Mouse (Mus musculus) liver, postnatal 0 days (tissue): ENCODE results near the gene 1700067K01Rik. TPM values are rescaled to one million over a fixed set of nuclear protein-coding genes. Genes with fewer than 3 reads are reported as not detected.
A peak's percentile ranks its signal among the peaks of the same experiment; 100 is the strongest.
"Not testable (repeated sequence)": the region's sequence is repeated elsewhere in the genome, so short reads cannot be mapped to it uniquely, and the experiment has no call there.

Source experiments
- ATAC-seq: fragments of 200-750 bp; cut with Nextera tagmentation; 2 replicates; pipeline ENCODE4 v1.8.0; 2017; ENCODE audit warnings: mild to moderate bottlenecking, moderate library complexity
- DNase-seq: peaks from one replicate; pipeline ENCODE4 v3.0.0-alpha.2; 2016
- H3K27ac ChIP-seq: fragments of 300-500 bp; sonication (generic); 2 replicates; pipeline ENCODE4 v1.5.1; 2014; ENCODE audit warnings: antibody characterized with exemption, moderate library complexity, mild to moderate bottlenecking, low read depth
- H3K27me3 ChIP-seq: fragments of 300-500 bp; sonication (generic); 2 replicates; pipeline ENCODE4 v1.6.1; 2014; ENCODE audit warnings: low read length, control low read depth, mixed read lengths; ENCODE audit not compliant: insufficient read depth
- H3K36me3 ChIP-seq: fragments of 300-500 bp; sonication (generic); replicated peaks from 2 replicates; pipeline ENCODE4 v1.6.1; 2014; ENCODE audit warnings: mild to moderate bottlenecking, control low read depth, low read length, moderate library complexity, mixed read lengths; ENCODE audit not compliant: insufficient read depth
- H3K4me1 ChIP-seq: fragments of 300-500 bp; sonication (generic); 2 replicates; pipeline ENCODE4 v1.6.1; 2014; ENCODE audit warnings: antibody characterized with exemption, mild to moderate bottlenecking, control low read depth; ENCODE audit not compliant: insufficient read depth
- H3K4me2 ChIP-seq: fragments of 300-500 bp; sonication (generic); 2 replicates; pipeline ENCODE4 v1.6.1; 2014; ENCODE audit warnings: low read depth, mild to moderate bottlenecking, low read length, moderate library complexity, mixed read lengths
- H3K4me3 ChIP-seq: fragments of 300-500 bp; sonication (generic); 2 replicates; pipeline ENCODE4 v1.5.1; 2014; ENCODE audit warnings: low read depth, low read length
- H3K9ac ChIP-seq: fragments of 300-500 bp; sonication (generic); replicated peaks from 2 replicates; pipeline ENCODE4 v1.6.1; 2014; ENCODE audit warnings: mild to moderate bottlenecking, moderate library complexity
- H3K9me3 ChIP-seq: fragments of 300-500 bp; sonication (generic); 2 replicates; pipeline ENCODE4 v1.6.1; 2016; ENCODE audit warnings: mild to moderate bottlenecking, control low read depth, low read length, mixed read lengths
- CTCF ChIP-seq: sonication (generic); IDR thresholded peaks from 2 replicates; pipeline ENCODE4 v1.5.1; 2016; ENCODE audit warnings: antibody characterized with exemption, low read depth
- EP300 ChIP-seq: IDR thresholded peaks from 2 replicates; pipeline ENCODE4 v1.6.1; 2016; ENCODE audit warnings: antibody characterized with exemption, low read depth, mild to moderate bottlenecking
- WGBS: fragments of 180-500 bp; shearing (Covaris S2); extraction: QIAGEN DNeasy Blood & Tissue Kit; methylation state at CpG from one replicate; pipeline ENCODE4 v1.1.7; 2014; ENCODE audit not compliant: insufficient replicate concordance; 5-methylcytosine and 5-hydroxymethylcytosine counted together
- polyA plus RNA-seq: library from polyadenylated mRNA; unstranded; fragments of >200 nt; fragmentation: Nextera tagmentation; extraction: Ambion mirVana; gene quantifications from 2 replicates; pipeline ENCODE4 v1.2.1, GENCODE M21; 2015

The 1700067K01Rik gene
- polyA plus RNA-seq, 1 experiment from 2014 or later: 0.87 TPM

GRCm38 (mm10) chr8:83980250-83980649 is 21.1 kb upstream of the 1700067K01Rik start:
- H3K36me3 ChIP-seq: peaks cover 22% of the 10 kb centered on the region

GRCm38 (mm10) chr8:83980845-83981244 is 20.5 kb upstream of the 1700067K01Rik start:
- DNase-seq (no peak), ATAC-seq (no peak)
- 74% methylated on average over 8 of the region's 8 CpGs for WGBS
- no peak overlapping the region for H3K4me2 ChIP-seq
- TF ChIP-seq EP300 (no peak), CTCF (no peak)
- peaks cover 22% of the 10 kb centered on the region for H3K36me3 ChIP-seq
- H3K9me3 ChIP-seq: no peaks in the 10 kb centered on the region
- H3K4me3 ChIP-seq: no peak overlapping the region
- no peak overlapping the region for H3K9ac ChIP-seq
- peaks cover 18% of the 10 kb centered on the region for H3K4me1 ChIP-seq
- no peak overlapping the region for H3K27ac ChIP-seq
- H3K27me3 ChIP-seq: no peaks in the 10 kb centered on the region

More at GRCm38 (mm10) chr8:83980250-83980649, 21.1 kb upstream of the 1700067K01Rik start:
- Histone ChIP-seq H3K9ac (no peak overlapping the region), H3K4me3 (no peak overlapping the region), H3K9me3 (no peaks in the 10 kb centered on the region), H3K27me3 (no peaks in the 10 kb centered on the region), H3K27ac (no peak overlapping the region), H3K4me2 (no peak overlapping the region), H3K4me1 (peaks cover 18% of the 10 kb centered on the region)
- DNase-seq (no peak), ATAC-seq (no peak)
- TF ChIP-seq CTCF: no peak
- TF ChIP-seq EP300: no peak
- WGBS: 73% methylated on average over 1 of the region's 1 CpGs

DNA sequence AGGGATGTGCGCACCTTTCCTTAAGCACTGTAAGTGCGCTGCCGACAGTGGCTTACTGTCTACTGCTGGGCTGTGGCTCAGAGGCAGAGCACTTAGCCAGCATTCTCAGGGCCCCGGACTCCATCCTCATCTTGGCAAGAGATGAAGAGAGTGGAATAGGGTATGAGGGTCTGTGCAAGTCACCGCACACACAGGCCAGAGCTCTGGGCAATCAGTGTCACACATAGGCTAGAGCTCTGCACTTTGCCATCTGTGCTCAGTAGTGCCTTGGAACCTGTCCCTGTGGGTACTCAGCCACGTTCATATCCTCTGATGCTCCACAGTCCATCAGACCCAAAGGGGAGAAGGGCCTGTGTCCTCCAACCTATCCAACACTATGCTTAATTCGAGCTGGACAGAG is 19.8 kb upstream of the 1700067K01Rik start:
- Histone ChIP-seq H3K4me1 (peaks cover 18% of the 10 kb centered on the region), H3K27me3 (no peaks in the 10 kb centered on the region), H3K36me3 (peaks cover 27% of the 10 kb centered on the region), H3K9me3 (no peaks in the 10 kb centered on the region), H3K4me3 (no peak overlapping the region), H3K4me2 (no peak overlapping the region), H3K27ac (no peak overlapping the region), H3K9ac (no peak overlapping the region)
- 88% methylated on average over 7 of the region's 7 CpGs for WGBS
- DNase-seq (no peak), ATAC-seq (no peak)
- TF ChIP-seq CTCF (no peak), EP300 (no peak)

DNA sequence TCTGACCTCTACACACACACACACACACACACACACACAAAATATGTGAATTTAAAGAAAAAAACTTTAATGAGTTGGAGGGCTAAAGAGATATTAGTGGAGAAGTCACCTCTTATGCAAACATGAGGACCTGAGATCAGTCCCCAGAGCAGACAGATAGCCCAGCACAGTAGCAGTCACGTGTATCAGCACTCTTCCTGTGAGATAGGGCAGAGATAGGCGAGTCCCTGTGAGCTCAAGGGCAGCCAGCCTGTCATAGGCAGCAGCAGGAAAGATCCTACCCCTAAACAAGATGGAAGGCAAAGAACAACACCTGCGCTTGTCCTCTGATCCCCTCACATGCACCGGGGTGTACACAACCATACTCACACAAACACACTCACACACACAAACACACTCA is 18.9 kb upstream of the 1700067K01Rik start:
- Histone ChIP-seq H3K27ac (no peak overlapping the region), H3K4me3 (no peak overlapping the region), H3K4me2 (no peak overlapping the region), H3K27me3 (no peaks in the 10 kb centered on the region), H3K9ac (no peak overlapping the region), H3K36me3 (peaks cover 34% of the 10 kb centered on the region), H3K9me3 (no peaks in the 10 kb centered on the region), H3K4me1 (peaks cover 10% of the 10 kb centered on the region)
- ATAC-seq (no peak), DNase-seq (no peak)
- WGBS: 60% methylated on average over 4 of the region's 4 CpGs
- TF ChIP-seq CTCF (no peak), EP300 (no peak)

DNA sequence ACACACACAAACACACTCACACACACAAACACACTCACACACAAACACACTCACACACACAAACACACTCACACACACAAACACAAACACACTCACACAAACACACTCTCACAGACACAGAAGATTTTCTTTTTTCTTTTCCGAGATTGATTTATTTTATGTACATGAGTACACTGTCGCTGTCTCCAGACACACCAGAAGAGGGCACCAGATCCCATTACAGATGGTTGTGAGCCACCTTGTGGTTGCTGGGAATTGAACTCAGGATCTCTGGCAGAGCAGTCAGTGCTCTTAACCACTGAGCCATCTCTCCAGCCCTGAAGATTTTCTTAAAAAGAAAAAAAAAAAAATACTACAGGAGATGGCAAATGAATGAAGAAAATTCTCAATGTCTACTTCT is 18.1 kb upstream of the 1700067K01Rik start:
- peak; percentile 28; the same call in 1 of the 2 replicates for TF ChIP-seq CTCF
- H3K4me3 ChIP-seq, H3K4me1 ChIP-seq, DNase-seq, H3K9ac ChIP-seq, H3K4me2 ChIP-seq, H3K27ac ChIP-seq, H3K27me3 ChIP-seq, H3K9me3 ChIP-seq, ATAC-seq: not testable (repeated sequence)
- H3K36me3 ChIP-seq: peaks cover 40% of the 10 kb centered on the region
- WGBS: 95% methylated on average over 2 of the region's 2 CpGs

- H3K27ac ChIP-seq: no peak overlapping the region
- ATAC-seq (no peak), DNase-seq (no peak)
- WGBS: 58% methylated on average over 7 of the region's 7 CpGs
- H3K36me3 ChIP-seq: peaks cover 50% of the 10 kb centered on the region
- TF ChIP-seq CTCF (no peak), EP300 (no peak)
- H3K4me2 ChIP-seq: no peak overlapping the region
- peaks cover 3% of the 10 kb centered on the region; the same call in 1 of the 2 replicates for H3K4me1 ChIP-seq
- H3K9ac ChIP-seq: no peak overlapping the region
- no peak overlapping the region for H3K4me3 ChIP-seq
- H3K27me3 ChIP-seq: no peaks in the 10 kb centered on the region
- H3K9me3 ChIP-seq: no peaks in the 10 kb centered on the region
Measured at GRCm38 (mm10) chr8:83989243-83989642, 12.1 kb upstream of the 1700067K01Rik start.

DNA sequence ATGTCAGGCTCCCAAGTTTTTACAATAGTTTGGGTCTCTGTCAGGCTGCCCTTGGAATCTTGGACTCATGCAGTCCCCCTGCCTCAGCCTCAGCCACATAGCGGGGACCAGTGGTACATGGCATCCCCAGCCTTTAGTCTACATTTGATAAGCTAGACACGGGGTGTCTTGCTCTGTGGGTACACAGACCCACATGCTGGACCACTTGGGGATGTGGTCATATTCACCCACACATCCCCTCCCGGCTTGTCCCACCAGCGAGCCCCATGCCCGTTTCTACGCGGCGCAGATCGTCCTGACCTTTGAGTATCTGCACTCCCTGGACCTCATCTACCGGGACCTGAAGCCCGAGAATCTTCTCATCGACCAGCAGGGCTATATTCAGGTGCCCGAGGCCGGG is 11.1 kb upstream of the 1700067K01Rik start:
- no peak for TF ChIP-seq CTCF
- no peak for TF ChIP-seq EP300
- no peak overlapping the region for H3K27ac ChIP-seq
- DNase-seq: no peak
- H3K4me3 ChIP-seq: no peak overlapping the region
- no peak overlapping the region for H3K9ac ChIP-seq
- H3K9me3 ChIP-seq: no peaks in the 10 kb centered on the region
- peaks cover 45% of the 10 kb centered on the region for H3K36me3 ChIP-seq
- peaks cover 3% of the 10 kb centered on the region; the same call in 1 of the 2 replicates for H3K4me1 ChIP-seq
- 86% methylated on average over 14 of the region's 14 CpGs for WGBS
- no peak overlapping the region for H3K4me2 ChIP-seq
- ATAC-seq: no peak
- no peaks in the 10 kb centered on the region for H3K27me3 ChIP-seq
